Mouse (Mus musculus): ENCODE results near the gene F3.

- TF ChIP-seq CTCF (IDR thresholded peaks at IDR 0.05; ENCODE audit: extremely low read depth, insufficient read length, insufficient replicate concordance, low read depth, low read length) (no peak), POLR2A (IDR thresholded peaks at IDR 0.05; ENCODE audit: low read depth, low read length) (no peak)
Measured at GRCm38 (mm10) chr3:121718679-121719078, 4.7 kb upstream of the F3 start.

Data from small intestine, adult 2 months (tissue).